7 mouse cellular contexts compared by ENCODE assay signal in genomic region chr3:129969031-129969430, GRCm38 (mm10). TPM values are rescaled to one million over a fixed set of nuclear protein-coding genes. Genes with fewer than 3 reads are reported as not detected.
DNase-seq lines count a peak whose midpoint lies in the region; ATAC-seq and TF ChIP-seq lines count a peak whose summit lies in the region.

No protein-coding gene starts in this region.

- H3K9me3 ChIP-seq in lung, embryonic 16.5 days (ENCODE audit: control insufficient read depth, low read length): no peaks in the 10 kb centered on the region
- no peaks in the 10 kb centered on the region for H3K9me3 ChIP-seq in forebrain, embryonic 12.5 days
- no peaks in the 10 kb centered on the region for H3K9me3 ChIP-seq in limb, embryonic 14.5 days (ENCODE audit: control insufficient read depth, low read length)
- H3K9me3 ChIP-seq in stomach, embryonic 14.5 days (ENCODE audit: control insufficient read depth, low read depth, low read length): no peaks in the 10 kb centered on the region

- 27% methylated on average over 10 of the region's 10 CpGs for WGBS in lung, embryonic 16.5 days
- 35% methylated on average over 10 of the region's 10 CpGs for WGBS in forebrain, embryonic 12.5 days
- 30% methylated on average over 10 of the region's 10 CpGs for WGBS in limb, embryonic 14.5 days
- 34% methylated on average over 10 of the region's 10 CpGs for WGBS in stomach, embryonic 14.5 days

- H3K27me3 ChIP-seq in lung, embryonic 16.5 days (ENCODE audit: control insufficient read depth, insufficient read depth, low read depth, low read length): peaks cover 12% of the 10 kb centered on the region; the same call in 1 of the 2 replicates
- H3K27me3 ChIP-seq in forebrain, embryonic 12.5 days: peaks cover 32% of the 10 kb centered on the region
- H3K27me3 ChIP-seq in limb, embryonic 14.5 days (ENCODE audit: control insufficient read depth, insufficient read depth, low read length): 0 out of 2 replicates have a peak, but pooled peaks cover 8% of the 10 kb centered on the region
- peaks cover 6% of the 10 kb centered on the region; the same call in 1 of the 2 replicates for H3K27me3 ChIP-seq in stomach, embryonic 14.5 days (ENCODE audit: control insufficient read depth, insufficient read depth, low read length)

- H3K9ac ChIP-seq in lung, embryonic 16.5 days (ENCODE audit: low read length): peak overlapping the region; percentile 66
- H3K9ac ChIP-seq in forebrain, embryonic 12.5 days: peak overlapping the region; percentile 65; the same call in 1 of the 2 replicates
- H3K9ac ChIP-seq in limb, embryonic 14.5 days (ENCODE audit: low read depth, low read length, severe bottlenecking): peak overlapping the region; percentile 66
- no peak overlapping the region for H3K9ac ChIP-seq in stomach, embryonic 14.5 days (replicated peaks; ENCODE audit: low read depth, low read length)

- TF ChIP-seq POLR2A in limb, embryonic 14.5 days (IDR thresholded peaks at IDR 0.05; ENCODE audit: borderline replicate concordance, extremely low read depth, insufficient read depth, insufficient read length): no peak

- H3K27ac ChIP-seq in lung, embryonic 16.5 days (ENCODE audit: low read length): no peak overlapping the region
- no peak overlapping the region for H3K27ac ChIP-seq in forebrain, embryonic 12.5 days
- no peak overlapping the region for H3K27ac ChIP-seq in limb, embryonic 14.5 days (replicated peaks; ENCODE audit: low read depth, low read length)
- H3K27ac ChIP-seq in stomach, embryonic 14.5 days (ENCODE audit: low read length): no peak overlapping the region

- no peaks in the 10 kb centered on the region for H3K36me3 ChIP-seq in lung, embryonic 16.5 days (ENCODE audit: control insufficient read depth, insufficient read depth, low read length)
- no peaks in the 10 kb centered on the region for H3K36me3 ChIP-seq in forebrain, embryonic 12.5 days (replicated peaks)
- H3K36me3 ChIP-seq in limb, embryonic 14.5 days (ENCODE audit: control insufficient read depth, insufficient read depth, low read length): no peaks in the 10 kb centered on the region
- H3K36me3 ChIP-seq in stomach, embryonic 14.5 days (ENCODE audit: control insufficient read depth, insufficient read depth, low read length): no peaks in the 10 kb centered on the region

- peaks cover 18% of the 10 kb centered on the region for H3K4me1 ChIP-seq in lung, embryonic 16.5 days (replicated peaks; ENCODE audit: control insufficient read depth, insufficient read depth, low read length)
- H3K4me1 ChIP-seq in forebrain, embryonic 12.5 days: peaks cover 26% of the 10 kb centered on the region
- peaks cover 10% of the 10 kb centered on the region for H3K4me1 ChIP-seq in limb, embryonic 14.5 days (ENCODE audit: control insufficient read depth, insufficient read depth, low read length)
- H3K4me1 ChIP-seq in stomach, embryonic 14.5 days (ENCODE audit: control insufficient read depth, insufficient read depth, low read length): peaks cover 8% of the 10 kb centered on the region

- no peak for ATAC-seq in lung, embryonic 16.5 days (ENCODE audit: low read depth)
- ATAC-seq in forebrain, embryonic 12.5 days (ENCODE audit: low FRiP score): no peak
- ATAC-seq in limb, embryonic 14.5 days (ENCODE audit: low FRiP score, low read depth): no peak
- ATAC-seq in stomach, embryonic 14.5 days (ENCODE audit: insufficient number of reproducible peaks, insufficient read depth, low FRiP score, low read depth): peak; percentile 2; the same call in 1 of the 2 replicates

- peak overlapping the region; percentile 99 for H3K4me2 ChIP-seq in lung, embryonic 16.5 days (ENCODE audit: low read depth, low read length)
- H3K4me2 ChIP-seq in forebrain, embryonic 12.5 days: peak overlapping the region; percentile 98
- H3K4me2 ChIP-seq in limb, embryonic 14.5 days (replicated peaks; ENCODE audit: low read depth, low read length, severe bottlenecking): peak overlapping the region; percentile 99
- H3K4me2 ChIP-seq in stomach, embryonic 14.5 days (replicated peaks; ENCODE audit: low read depth, low read length): peak overlapping the region; percentile 81

- H3K4me3 ChIP-seq in lung, embryonic 16.5 days (ENCODE audit: low read length): peak overlapping the region; percentile 69
- peak overlapping the region; percentile 60 for H3K4me3 ChIP-seq in forebrain, embryonic 12.5 days (replicated peaks)
- H3K4me3 ChIP-seq in limb, embryonic 14.5 days (replicated peaks; ENCODE audit: low read length): peak overlapping the region; percentile 59
- H3K4me3 ChIP-seq in stomach, embryonic 14.5 days (ENCODE audit: low read depth, low read length): peak overlapping the region; percentile 44; the same call in 1 of the 2 replicates

- no peak for DNase-seq in lung, postnatal 14 days
- DNase-seq in limb, embryonic 14.5 days (ENCODE audit: low spot score): no peak
- no peak for DNase-seq in embryo, embryonic 10.5 days (ENCODE audit: low spot score)
- DNase-seq in gastrocnemius, adult 8-10 months (ENCODE audit: low spot score in 2 of 2): no peak

RNA-seq across cellular contexts. Expression of gene Mcub, which starts 1.0 kb away (rescaled TPM):
- 4.6 and 6.7 TPM in 2 replicates for polyA plus RNA-seq in lung, embryonic 16.5 days (2015; fragmentation: Nextera tagmentation; extraction: Ambion mirVana)
- polyA plus RNA-seq in forebrain, embryonic 12.5 days (2016; fragmentation: Nextera tagmentation; extraction: Ambion mirVana): 3.3 and 5.3 TPM in 2 replicates
- 3.8 and 3.9 TPM in 2 replicates for polyA plus RNA-seq in limb, embryonic 14.5 days (2012; rRNA removed)
- polyA plus RNA-seq in limb, embryonic 14.5 days (2014; fragmentation: Nextera tagmentation; extraction: Ambion mirVana): 7.2 and 8.6 TPM in 2 replicates
- 3.0 and 3.4 TPM in 2 replicates for polyA plus RNA-seq in stomach, embryonic 14.5 days (2014; fragmentation: Nextera tagmentation; extraction: Ambion mirVana)
- 1 to 10 TPM in 2 of 4 experiments, under 1 TPM in 2; 0.56 to 1.4 (median 0.95) TPM for total RNA-seq in gastrocnemius, adult 8-10 months (2022)
